In genomic region chr14:31640890-31641505, GRCm38 (mm10) we compare ENCODE assay signal across 1 mouse cellular context.
TF ChIP-seq lines count a peak whose summit lies in the region.

TSS of gene Btd (plus strand) at chr14:31641028.
TSS of gene Hacl1 (minus strand) at chr14:31641286.

TF ChIP-seq in CH12.LX, 34 proteins besides CTCF, POLR2A, EP300 and RAD21 (continued from another document):
- no peak for TF ChIP-seq ETS1 (conservative IDR thresholded peaks at IDR 0.05; ENCODE audit: low read depth, low read length)
- TF ChIP-seq NRF1 (IDR thresholded peaks at IDR 0.05; ENCODE audit: low read depth, low read length) = peak; percentile 29; the same call in 1 of the 2 replicates
- TF ChIP-seq JUND (conservative IDR thresholded peaks at IDR 0.05; ENCODE audit: low read depth, low read length) = no peak
- TF ChIP-seq SIN3A (IDR thresholded peaks at IDR 0.05; ENCODE audit: low read length) = peak; percentile 89
- TF ChIP-seq ZNF384 (IDR thresholded peaks at IDR 0.05; ENCODE audit: low read depth, low read length) = peak; percentile 88
- no peak for TF ChIP-seq USF1 (IDR thresholded peaks at IDR 0.05; ENCODE audit: low read depth, low read length)
- TF ChIP-seq GABPA (IDR thresholded peaks at IDR 0.05; ENCODE audit: insufficient replicate concordance, low read depth, low read length) = no peak
- TF ChIP-seq BHLHE40 (IDR thresholded peaks at IDR 0.05; ENCODE audit: low read depth, low read length) = no peak
- TF ChIP-seq MEF2A (IDR thresholded peaks at IDR 0.05; ENCODE audit: borderline replicate concordance, low read depth, low read length) = peak; percentile 19; the same call in 1 of the 2 replicates
- 0 out of 2 replicates have a peak, but pooled peaks have one; percentile 14 for TF ChIP-seq TBP (conservative IDR thresholded peaks at IDR 0.05; ENCODE audit: low read depth, low read length)
- TF ChIP-seq ZC3H11A (IDR thresholded peaks at IDR 0.05; ENCODE audit: low read depth, low read length) = no peak
- TF ChIP-seq UBTF (IDR thresholded peaks at IDR 0.05; ENCODE audit: low read depth, low read length) = no peak
- no peak for TF ChIP-seq RCOR1 (conservative IDR thresholded peaks at IDR 0.05; ENCODE audit: low read depth, low read length)
- no peak for TF ChIP-seq PAX5 (IDR thresholded peaks at IDR 0.05; ENCODE audit: low read length)
- peak; percentile 70 for TF ChIP-seq MXI1 (IDR thresholded peaks at IDR 0.05; ENCODE audit: low read depth, low read length)
- no peak for TF ChIP-seq CHD1 (IDR thresholded peaks at IDR 0.05; ENCODE audit: low read depth, low read length)
- TF ChIP-seq HCFC1 (IDR thresholded peaks at IDR 0.05; ENCODE audit: low read depth, low read length) = peak; percentile 70
- TF ChIP-seq IRF4 (IDR thresholded peaks at IDR 0.05; ENCODE audit: low read depth, low read length) = no peak
- TF ChIP-seq NELFE (IDR thresholded peaks at IDR 0.05; ENCODE audit: low read depth, low read length) = peak; percentile 81
- TF ChIP-seq CHD2 (IDR thresholded peaks at IDR 0.05; ENCODE audit: low read length) = peak; percentile 65
- TF ChIP-seq MAZ (IDR thresholded peaks at IDR 0.05; ENCODE audit: low read depth, low read length) = 0 out of 2 replicates have a peak, but pooled peaks have one; percentile 63
- TF ChIP-seq ZMIZ1 (IDR thresholded peaks at IDR 0.05; ENCODE audit: low read depth, low read length) = peak; percentile 69; the same call in 1 of the 2 replicates
